Mouse (Mus musculus): ENCODE measurements around the gene Dock9. TPM values are rescaled to one million over a fixed set of nuclear protein-coding genes. Genes with fewer than 3 reads are reported as not detected.
A peak's percentile ranks its signal among the peaks of the same experiment; 100 is the strongest.

Dock9 gene
- total and polyA plus RNA-seq, 2 experiments from 2014 or later, result 4.1 to 20.5 TPM

DNA sequence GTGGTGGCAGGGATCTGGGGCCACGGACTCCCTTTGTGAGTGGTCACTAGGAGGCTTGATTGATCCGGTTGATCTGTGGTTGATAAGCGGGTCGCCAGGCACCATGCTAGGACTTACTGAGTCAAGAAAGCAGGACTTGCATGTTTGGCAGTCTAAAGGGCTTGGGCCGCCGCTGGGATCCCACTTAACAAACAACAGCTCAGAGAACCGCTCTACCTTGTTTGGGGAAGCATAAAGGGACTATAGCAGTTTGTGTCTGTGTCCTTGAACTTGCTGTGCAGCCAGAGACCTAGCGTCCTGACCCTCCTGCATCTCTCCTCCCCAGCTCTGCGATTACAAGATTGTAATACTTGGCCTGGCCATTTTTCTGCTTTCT, 292.2 kb downstream of the Dock9 start:
- Histone ChIP-seq H3K4me3 (ENCODE audit: low read depth, low read length) (no peak overlapping the region), H3K4me2 (ENCODE audit: low read depth, low read length) (0 out of 2 replicates have a peak overlapping the region, but pooled peaks have one; percentile 47), H3K9ac (replicated peaks; ENCODE audit: low read depth, low read length) (no peak overlapping the region), H3K36me3 (replicated peaks; ENCODE audit: control insufficient read depth, insufficient read depth, low read length) (no peaks in the 10 kb centered on the region), H3K27ac (ENCODE audit: low read depth) (no peak overlapping the region), H3K9me3 (replicated peaks; ENCODE audit: control insufficient read depth, low read length) (0 out of 2 replicates have a peak, but pooled peaks cover 2% of the 10 kb centered on the region), H3K4me1 (ENCODE audit: control insufficient read depth, insufficient read depth) (0 out of 2 replicates have a peak, but pooled peaks cover 3% of the 10 kb centered on the region), H3K27me3 (ENCODE audit: control insufficient read depth, insufficient read depth, low read length) (peaks cover 30% of the 10 kb centered on the region)
- 42% methylated on average over 9 of the region's 9 CpGs for WGBS
- DNase-seq (ENCODE audit: low spot score) (no peak), ATAC-seq (ENCODE audit: insufficient read depth, low read depth) (no peak)
- TF ChIP-seq EP300 (IDR thresholded peaks at IDR 0.05; ENCODE audit: low read depth) (no peak), CTCF (IDR thresholded peaks at IDR 0.05; ENCODE audit: low read depth) (no peak)

GRCm38 (mm10) chr14:121504781-121505484, 292.7 kb downstream of the Dock9 start, which contains the start of gene Slc15a1:
Gene Slc15a1 (minus strand): TSS chr14:121505252.
- no peak for ATAC-seq (ENCODE audit: insufficient read depth, low read depth)

DNA sequence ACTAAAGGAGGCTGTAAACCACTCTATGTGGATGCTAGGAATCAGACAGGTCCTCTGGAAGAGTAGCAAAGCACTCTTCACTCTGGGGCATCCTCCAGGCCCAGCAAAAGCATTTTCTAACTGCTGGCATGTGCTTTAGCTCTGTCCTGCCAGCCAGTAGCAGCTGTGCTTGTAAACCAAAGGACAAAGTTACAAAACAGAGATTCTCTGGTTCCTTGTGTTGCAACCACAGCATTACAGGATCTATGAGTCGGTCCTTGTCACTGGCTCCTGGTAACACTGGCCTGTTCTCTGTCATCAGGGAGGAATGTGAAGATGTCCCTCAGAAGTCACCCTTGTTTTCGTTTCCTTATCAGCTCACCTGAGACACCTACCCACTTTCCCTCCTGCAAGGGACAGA, 297.1 kb downstream of the Dock9 start:
- no peaks in the 10 kb centered on the region for H3K36me3 ChIP-seq (replicated peaks; ENCODE audit: control insufficient read depth, insufficient read depth, low read length)
- ATAC-seq (ENCODE audit: insufficient read depth, low read depth), result no peak
- TF ChIP-seq EP300 (IDR thresholded peaks at IDR 0.05; ENCODE audit: low read depth), result no peak
- TF ChIP-seq CTCF (IDR thresholded peaks at IDR 0.05; ENCODE audit: low read depth), result no peak
- DNase-seq (ENCODE audit: low spot score), result no peak
- no peaks in the 10 kb centered on the region for H3K9me3 ChIP-seq (replicated peaks; ENCODE audit: control insufficient read depth, low read length)
- no peak overlapping the region for H3K4me3 ChIP-seq (ENCODE audit: low read depth, low read length)
- peaks cover 20% of the 10 kb centered on the region for H3K27me3 ChIP-seq (ENCODE audit: control insufficient read depth, insufficient read depth, low read length)
- H3K27ac ChIP-seq (ENCODE audit: low read depth), result no peak overlapping the region
- H3K4me1 ChIP-seq (ENCODE audit: control insufficient read depth, insufficient read depth), result 0 out of 2 replicates have a peak, but pooled peaks cover 3% of the 10 kb centered on the region
- H3K9ac ChIP-seq (replicated peaks; ENCODE audit: low read depth, low read length), result no peak overlapping the region
- H3K4me2 ChIP-seq (ENCODE audit: low read depth, low read length), result no peak overlapping the region
- 43% methylated on average over 2 of the region's 2 CpGs for WGBS

More at GRCm38 (mm10) chr14:121504781-121505484, 292.7 kb downstream of the Dock9 start, which contains the start of gene Slc15a1:
- Histone ChIP-seq H3K27me3 (ENCODE audit: control insufficient read depth, insufficient read depth, low read length) (peaks cover 30% of the 10 kb centered on the region), H3K4me2 (ENCODE audit: low read depth, low read length) (peak within 1 kb of the TSS; percentile 47), H3K9ac (replicated peaks; ENCODE audit: low read depth, low read length) (no peak within 1 kb of the TSS), H3K27ac (ENCODE audit: low read depth) (no peak within 1 kb of the TSS), H3K4me3 (ENCODE audit: low read depth, low read length) (peak within 1 kb of the TSS; percentile 29; the same call in 1 of the 2 replicates), H3K9me3 (replicated peaks; ENCODE audit: control insufficient read depth, low read length) (no peaks in the 10 kb centered on the region), H3K36me3 (replicated peaks; ENCODE audit: control insufficient read depth, insufficient read depth, low read length) (no peaks in the 10 kb centered on the region), H3K4me1 (ENCODE audit: control insufficient read depth, insufficient read depth) (0 out of 2 replicates have a peak, but pooled peaks cover 3% of the 10 kb centered on the region)
- DNase-seq (ENCODE audit: low spot score), result no peak
- TF ChIP-seq CTCF (IDR thresholded peaks at IDR 0.05; ENCODE audit: low read depth), result no peak
- no peak for TF ChIP-seq EP300 (IDR thresholded peaks at IDR 0.05; ENCODE audit: low read depth)
- WGBS, result 11% methylated on average over 33 of the region's 33 CpGs

- H3K27ac ChIP-seq (ENCODE audit: low read depth), result no peak overlapping the region
- H3K4me1 ChIP-seq (ENCODE audit: control insufficient read depth, insufficient read depth), result no peaks in the 10 kb centered on the region
- no peak for ATAC-seq (ENCODE audit: insufficient read depth, low read depth)
- DNase-seq (ENCODE audit: low spot score), result no peak
- H3K9me3 ChIP-seq (replicated peaks; ENCODE audit: control insufficient read depth, low read length), result no peaks in the 10 kb centered on the region
- no peak for TF ChIP-seq EP300 (IDR thresholded peaks at IDR 0.05; ENCODE audit: low read depth)
- TF ChIP-seq CTCF (IDR thresholded peaks at IDR 0.05; ENCODE audit: low read depth), result no peak
- no peak overlapping the region for H3K4me2 ChIP-seq (ENCODE audit: low read depth, low read length)
- H3K27me3 ChIP-seq (ENCODE audit: control insufficient read depth, insufficient read depth, low read length), result peaks cover 12% of the 10 kb centered on the region
- H3K4me3 ChIP-seq (ENCODE audit: low read depth, low read length), result no peak overlapping the region
- no peaks in the 10 kb centered on the region for H3K36me3 ChIP-seq (replicated peaks; ENCODE audit: control insufficient read depth, insufficient read depth, low read length)
- H3K9ac ChIP-seq (replicated peaks; ENCODE audit: low read depth, low read length), result no peak overlapping the region
- WGBS, result 55% methylated on average over 1 of the region's 1 CpGs
These were observed 297.9 kb downstream of the Dock9 start for GRCm38 (mm10) chr14:121499769-121500168.

- H3K27me3 ChIP-seq (ENCODE audit: control insufficient read depth, insufficient read depth, low read length), result no peaks in the 10 kb centered on the region
- no peak overlapping the region for H3K27ac ChIP-seq (ENCODE audit: low read depth)
- ATAC-seq (ENCODE audit: insufficient read depth, low read depth) (no peak), DNase-seq (ENCODE audit: low spot score) (no peak)
- H3K36me3 ChIP-seq (replicated peaks; ENCODE audit: control insufficient read depth, insufficient read depth, low read length), result no peaks in the 10 kb centered on the region
- no peak overlapping the region for H3K4me3 ChIP-seq (ENCODE audit: low read depth, low read length)
- H3K4me1 ChIP-seq (ENCODE audit: control insufficient read depth, insufficient read depth), result no peaks in the 10 kb centered on the region
- no peaks in the 10 kb centered on the region for H3K9me3 ChIP-seq (replicated peaks; ENCODE audit: control insufficient read depth, low read length)
- no peak overlapping the region for H3K4me2 ChIP-seq (ENCODE audit: low read depth, low read length)
- H3K9ac ChIP-seq (replicated peaks; ENCODE audit: low read depth, low read length), result no peak overlapping the region
- no peak for TF ChIP-seq CTCF (IDR thresholded peaks at IDR 0.05; ENCODE audit: low read depth)
- TF ChIP-seq EP300 (IDR thresholded peaks at IDR 0.05; ENCODE audit: low read depth), result no peak
- 83% methylated on average over 1 of the region's 1 CpGs for WGBS
These were observed 299.8 kb downstream of the Dock9 start for GRCm38 (mm10) chr14:121497800-121498199.

All from heart, postnatal 0 days (tissue).